Mouse (Mus musculus) retina, embryonic 14.5 days (tissue): ENCODE results near the gene Vmn2r-ps159.
"Not testable (repeated sequence)": the region's sequence is repeated elsewhere in the genome, so short reads cannot be mapped to it uniquely, and the experiment has no call there.

ENCODE experiments used
- DNase-seq: peaks from one replicate; pipeline ENCODE4 v3.0.0-alpha.2; 2015; ENCODE audit warnings: low spot score

Gene Vmn2r-ps159

GRCm38 (mm10) chr4:156330803-156331202 is at the start of gene Vmn2r-ps159:
Gene Vmn2r-ps159 (plus strand): TSS chr4:156331103.
- not testable (repeated sequence) for DNase-seq

GRCm38 (mm10) chr4:156341601-156342504 is 10.9 kb downstream of the Vmn2r-ps159 start:
- not testable (repeated sequence) for DNase-seq

- no peak for DNase-seq
Measured at GRCm38 (mm10) chr4:156342569-156343325, 11.8 kb downstream of the Vmn2r-ps159 start.

- no peak for DNase-seq
Measured at GRCm38 (mm10) chr4:156343332-156343731, 12.4 kb downstream of the Vmn2r-ps159 start.

GRCm38 (mm10) chr4:156356756-156357437 is 26.0 kb downstream of the Vmn2r-ps159 start:
- DNase-seq = not testable (repeated sequence)
